Mouse (Mus musculus): ENCODE data around the gene Fam3c.
"Not testable (repeated sequence)": the region's sequence is repeated elsewhere in the genome, so short reads cannot be mapped to it uniquely, and the experiment has no call there.

The Fam3c gene

DNA sequence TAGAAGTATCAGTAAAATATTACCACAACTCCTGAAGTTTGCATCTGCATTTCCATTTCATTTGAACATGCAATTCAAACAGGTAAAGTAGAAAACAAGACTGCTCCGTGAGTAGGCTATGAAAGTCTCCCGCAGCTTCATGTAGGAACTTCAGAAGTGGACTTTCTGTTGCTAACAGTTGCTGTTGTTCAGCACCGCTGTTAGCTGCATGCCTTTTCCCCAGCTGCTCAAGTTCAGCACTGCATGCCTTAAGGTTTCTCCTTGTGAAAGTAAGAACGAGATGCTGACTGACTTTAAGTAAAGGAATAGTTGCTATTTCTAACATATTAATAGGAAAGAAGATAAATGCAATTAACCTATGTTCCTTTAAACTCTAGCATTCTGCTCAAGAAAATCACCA lies 64.0 kb downstream of the Fam3c start:
- no peak for DNase-seq (ENCODE audit: low read depth, low spot score)

DNA sequence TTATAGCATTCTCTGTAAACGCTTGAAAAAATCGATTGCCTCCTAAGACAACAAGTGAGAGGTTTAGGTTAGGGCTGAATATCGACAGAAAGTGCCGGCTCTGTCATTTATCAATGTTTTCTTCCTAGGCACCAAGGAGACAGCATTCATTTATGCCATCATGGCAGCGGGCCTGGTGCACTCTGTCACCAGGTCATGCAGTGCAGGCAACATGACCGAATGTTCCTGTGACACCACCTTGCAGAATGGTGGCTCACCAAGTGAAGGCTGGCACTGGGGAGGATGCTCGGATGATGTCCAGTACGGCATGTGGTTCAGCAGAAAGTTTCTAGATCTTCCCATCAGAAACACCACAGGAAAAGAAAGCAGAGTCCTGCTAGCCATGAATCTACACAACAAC lies 65.3 kb downstream of the Fam3c start:
- DNase-seq (ENCODE audit: low read depth, low spot score), result no peak

DNA sequence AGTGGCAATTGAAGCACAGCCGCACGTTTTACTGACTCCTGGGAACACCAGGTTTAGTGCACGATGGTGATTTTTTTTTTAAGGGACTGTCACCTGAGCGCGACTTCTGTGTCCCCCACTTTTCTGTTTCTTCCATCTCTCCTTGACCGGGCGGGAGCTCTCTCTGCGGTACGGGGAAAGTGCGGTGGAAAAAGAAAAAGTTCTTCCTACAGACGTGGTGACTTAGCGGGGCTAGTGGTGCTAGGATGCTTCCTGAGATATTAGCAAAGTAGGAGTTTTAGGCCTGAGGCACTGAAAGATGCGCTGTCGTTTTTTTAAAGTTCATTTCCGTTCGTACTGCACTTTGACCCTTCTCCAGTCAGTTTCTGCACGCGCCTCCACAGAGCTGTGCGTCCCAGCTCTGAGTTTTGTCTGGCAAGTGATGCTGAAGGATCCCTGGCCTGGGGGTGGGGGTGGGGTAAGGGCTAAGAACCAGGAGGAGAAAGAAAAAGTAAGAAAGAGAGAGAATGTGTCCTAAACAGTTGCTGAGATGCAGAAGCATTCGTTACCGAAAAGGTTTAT lies 66.5 kb downstream of the Fam3c start:
- no peak for DNase-seq (ENCODE audit: low read depth, low spot score)

- peak; percentile 37 for DNase-seq (ENCODE audit: low read depth, low spot score)
These were observed 67.1 kb downstream of the Fam3c start for GRCm38 (mm10) chr6:22288737-22289460.

DNA sequence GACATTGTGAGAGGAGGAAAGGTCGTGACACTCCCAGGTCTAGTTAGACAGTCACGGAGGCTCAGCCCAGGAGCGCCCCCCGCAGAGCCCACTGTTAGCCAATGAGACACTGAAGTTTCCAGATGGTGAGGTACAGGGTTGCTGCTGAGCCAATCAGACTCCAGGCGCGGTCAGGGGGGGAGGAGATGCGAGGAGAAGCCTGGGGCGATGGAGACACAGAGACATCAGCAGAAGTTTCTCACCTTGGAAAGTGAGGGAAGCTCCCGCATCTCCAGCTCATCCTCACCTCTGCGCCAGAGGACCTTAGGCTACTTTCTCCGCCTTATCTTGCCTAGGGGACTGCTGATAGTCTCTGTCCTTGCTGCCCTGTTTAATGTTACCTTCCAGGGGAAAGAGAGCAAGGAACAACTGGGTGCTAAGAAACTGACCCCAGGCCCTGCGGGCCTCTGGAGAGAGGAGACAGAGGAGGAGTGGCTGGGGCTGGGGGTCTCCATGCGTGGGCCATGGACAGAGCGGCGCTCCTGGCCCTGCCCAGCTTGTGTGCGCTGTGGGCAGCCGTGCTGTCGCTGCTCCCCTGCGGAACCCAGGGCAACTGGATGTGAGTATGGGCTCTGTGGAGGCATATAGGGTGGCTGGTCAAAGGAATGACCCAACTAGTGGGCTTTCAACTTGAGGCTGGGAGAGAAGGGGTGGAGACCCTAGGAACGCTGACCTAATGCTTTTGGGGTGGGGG lies 67.9 kb downstream of the Fam3c start, which contains the start of gene Wnt16:
Wnt16 (plus strand) TSS at position 224 of the 733 bp plus-strand sequence.
- DNase-seq (ENCODE audit: low read depth, low spot score), result peak; percentile 90

DNA sequence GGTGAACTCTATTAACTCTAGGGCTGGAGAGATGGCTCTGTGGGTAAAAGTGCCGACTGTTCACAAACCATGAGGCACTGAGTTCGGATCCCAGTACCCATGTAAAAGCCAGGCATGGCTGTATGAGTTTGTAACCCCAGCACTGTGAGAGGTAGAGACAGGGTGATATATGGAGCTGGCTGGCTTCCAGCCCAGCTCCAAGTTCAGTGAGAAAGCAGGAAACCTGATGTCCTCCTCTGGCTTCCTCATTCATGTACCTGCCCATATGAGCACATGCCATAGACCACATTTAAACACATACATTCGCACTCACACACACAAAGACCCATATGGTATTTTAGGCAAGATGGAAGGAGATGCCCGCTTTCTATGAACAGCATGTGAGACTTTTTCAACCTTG lies 73.6 kb downstream of the Fam3c start:
- no peak for DNase-seq (ENCODE audit: low read depth, low spot score)

DNA sequence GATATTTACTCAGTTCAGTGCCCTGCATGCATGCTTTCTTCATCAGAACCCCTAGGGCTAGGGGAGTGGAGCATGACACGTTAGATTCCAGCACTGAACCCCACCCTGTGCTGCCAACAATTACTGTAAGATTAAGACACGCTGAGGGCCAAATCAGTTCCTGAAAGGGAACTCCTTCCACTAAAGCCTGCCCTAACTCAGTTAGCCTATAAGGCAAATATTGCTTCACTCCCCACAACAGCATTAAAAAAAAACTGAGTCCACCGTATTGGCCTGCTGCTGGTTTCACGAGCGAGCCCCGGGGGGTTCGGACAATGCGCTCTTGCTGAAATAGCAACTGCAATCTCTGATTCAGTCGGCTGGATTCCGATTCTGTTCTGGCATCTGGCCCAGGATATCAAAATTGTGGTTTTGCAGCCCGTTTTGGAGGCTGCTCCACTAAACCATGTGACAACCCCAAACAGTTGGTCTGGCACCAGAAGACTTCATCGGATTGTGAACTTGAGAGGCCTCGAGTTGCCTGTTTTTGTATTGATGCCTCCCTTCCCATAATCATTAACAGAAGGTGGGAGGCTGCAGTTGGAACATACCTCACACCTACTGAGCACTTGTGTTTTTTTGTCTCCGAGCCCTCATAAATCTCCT lies 75.7 kb downstream of the Fam3c start:
- DNase-seq (ENCODE audit: low read depth, low spot score), result no peak

GRCm38 (mm10) chr6:22277941-22278340 lies 78.1 kb downstream of the Fam3c start:
- DNase-seq (ENCODE audit: low read depth, low spot score), result no peak

- DNase-seq (ENCODE audit: low read depth, low spot score), result no peak
These were observed 86.1 kb downstream of the Fam3c start for GRCm38 (mm10) chr6:22269840-22270521.

- no peak for DNase-seq (ENCODE audit: low read depth, low spot score)
These were observed 87.4 kb downstream of the Fam3c start for GRCm38 (mm10) chr6:22268677-22269076.

- no peak for DNase-seq (ENCODE audit: low read depth, low spot score)
These were observed 88.0 kb downstream of the Fam3c start for GRCm38 (mm10) chr6:22267807-22268667.

DNA sequence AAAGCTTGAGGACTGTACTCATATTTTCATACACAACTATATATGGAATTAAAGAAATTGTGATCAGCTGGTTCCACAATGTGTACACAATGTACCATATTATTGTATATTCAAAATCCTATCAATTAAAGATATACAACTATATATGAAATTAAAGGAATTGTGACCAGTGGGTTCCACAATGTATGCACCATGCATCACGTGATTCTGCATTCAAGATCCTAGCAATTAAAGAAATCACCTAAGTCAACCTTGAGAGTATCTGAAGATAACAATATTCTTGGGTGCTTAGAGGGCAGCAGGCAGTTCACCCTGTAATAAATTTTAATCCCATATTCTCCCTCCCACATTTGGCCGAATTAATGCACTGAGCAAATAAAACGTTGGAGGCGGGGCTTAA lies 90.0 kb downstream of the Fam3c start:
- no peak for DNase-seq (ENCODE audit: low read depth, low spot score)

GRCm38 (mm10) chr6:22264094-22264493 lies 91.9 kb downstream of the Fam3c start:
- not testable (repeated sequence) for DNase-seq (ENCODE audit: low read depth, low spot score)

DNA sequence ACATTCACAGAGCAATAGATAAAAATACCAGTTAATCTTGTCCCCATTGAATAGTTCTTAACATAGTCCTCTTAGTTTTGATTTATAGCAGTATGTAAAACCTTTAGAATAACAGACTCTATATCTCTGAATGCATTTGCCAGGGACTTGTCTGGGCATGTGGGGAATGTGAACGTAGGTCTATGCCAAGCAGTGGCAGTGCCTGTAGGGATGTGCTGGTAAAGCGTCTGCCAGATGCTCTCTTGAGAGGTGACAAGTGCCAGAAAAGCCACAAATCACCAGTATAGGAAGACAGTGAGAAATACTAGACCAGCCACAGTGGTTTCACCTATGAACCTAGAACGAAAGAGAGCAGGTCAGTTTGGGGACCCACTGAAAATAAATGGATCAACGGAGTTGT lies 93.5 kb downstream of the Fam3c start:
- DNase-seq (ENCODE audit: low read depth, low spot score), result no peak

DNA sequence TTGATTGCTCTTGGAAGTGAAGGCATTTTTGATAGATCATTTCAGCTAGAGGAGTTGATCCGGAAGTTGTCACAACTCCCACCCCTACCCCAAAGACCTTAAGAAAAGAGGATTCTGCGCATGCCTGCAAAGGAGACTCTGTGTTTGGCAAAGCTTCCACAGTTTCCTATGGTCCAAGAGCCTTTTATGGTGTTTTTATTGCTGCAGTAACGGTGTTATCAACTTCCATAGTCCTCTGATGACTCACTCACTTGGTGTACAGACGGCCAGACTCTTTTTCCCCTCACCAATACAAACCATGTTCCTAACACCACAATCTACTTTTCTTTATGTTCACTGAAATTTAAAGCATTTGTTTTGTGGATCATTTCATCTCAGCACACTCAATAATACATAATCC lies 97.3 kb downstream of the Fam3c start:
- DNase-seq (ENCODE audit: low read depth, low spot score), result no peak

All from ES-CJ7 (cell line).